1 mouse cellular context compared by ENCODE assay signal in genomic region chr13:30692644-30693385, GRCm38 (mm10).
TF ChIP-seq lines count a peak whose summit lies in the region.

No protein-coding gene starts in this region.

TF ChIP-seq in CH12.LX, 34 proteins besides CTCF, POLR2A, EP300 and RAD21 (continued from another document):
- TF ChIP-seq UBTF (IDR thresholded peaks at IDR 0.05; ENCODE audit: low read depth, low read length) (no peak), KAT2A (IDR thresholded peaks at IDR 0.05; ENCODE audit: insufficient replicate concordance, low read length) (no peak), TCF12 (IDR thresholded peaks at IDR 0.05; ENCODE audit: low read depth, low read length) (no peak; the same call in 1 of the 2 replicates), MEF2A (IDR thresholded peaks at IDR 0.05; ENCODE audit: borderline replicate concordance, low read depth, low read length) (peak; percentile 85)
TF ChIP-seq in CH12.LX: peak in this region for 9.
